Comparison of ENCODE assay signal across 8 mouse cellular contexts in genomic region chr8:4403960-4404879, GRCm38 (mm10).
DNase-seq lines count a peak whose midpoint lies in the region; ATAC-seq lines count a peak whose summit lies in the region.

No protein-coding gene starts in this region.

- peak; percentile 91 for DNase-seq in heart, adult 11 months
- DNase-seq in heart, postnatal 25 days (ENCODE audit: low spot score), result no peak
- peak; percentile 55 for DNase-seq in heart, postnatal 4 days
- no peak for DNase-seq in liver, embryonic 13.5 days
- no peak for DNase-seq in left cerebral cortex, adult 11 months (ENCODE audit: low spot score)

- no peaks in the 10 kb centered on the region for H3K9me3 ChIP-seq in embryonic facial prominence, embryonic 12.5 days
- H3K9me3 ChIP-seq in liver, embryonic 13.5 days (replicated peaks), result no peaks in the 10 kb centered on the region
- no peaks in the 10 kb centered on the region for H3K9me3 ChIP-seq in neural tube, embryonic 14.5 days (ENCODE audit: control insufficient read depth, low read length)

- peak overlapping the region; percentile 56 for H3K4me2 ChIP-seq in embryonic facial prominence, embryonic 12.5 days (replicated peaks)
- H3K4me2 ChIP-seq in liver, embryonic 13.5 days, result peak overlapping the region; percentile 42
- peak overlapping the region; percentile 42 for H3K4me2 ChIP-seq in neural tube, embryonic 14.5 days (ENCODE audit: low read depth, low read length)

- H3K9ac ChIP-seq in embryonic facial prominence, embryonic 12.5 days, result peak overlapping the region; percentile 43; the same call in 1 of the 2 replicates
- no peak overlapping the region for H3K9ac ChIP-seq in liver, embryonic 13.5 days
- no peak overlapping the region for H3K9ac ChIP-seq in neural tube, embryonic 14.5 days (replicated peaks; ENCODE audit: low read depth, low read length)

- no peaks in the 10 kb centered on the region for H3K27me3 ChIP-seq in embryonic facial prominence, embryonic 12.5 days
- peaks cover 13% of the 10 kb centered on the region; the same call in 1 of the 2 replicates for H3K27me3 ChIP-seq in liver, embryonic 13.5 days
- no peaks in the 10 kb centered on the region for H3K27me3 ChIP-seq in neural tube, embryonic 14.5 days (ENCODE audit: control insufficient read depth, insufficient read depth, low read length)

- H3K4me1 ChIP-seq in embryonic facial prominence, embryonic 12.5 days, result no peaks in the 10 kb centered on the region
- H3K4me1 ChIP-seq in liver, embryonic 13.5 days (replicated peaks), result no peaks in the 10 kb centered on the region
- no peaks in the 10 kb centered on the region for H3K4me1 ChIP-seq in neural tube, embryonic 14.5 days (ENCODE audit: control insufficient read depth, insufficient read depth, low read length)

- H3K36me3 ChIP-seq in embryonic facial prominence, embryonic 12.5 days, result no peaks in the 10 kb centered on the region
- H3K36me3 ChIP-seq in liver, embryonic 13.5 days, result no peaks in the 10 kb centered on the region
- H3K36me3 ChIP-seq in neural tube, embryonic 14.5 days (ENCODE audit: control insufficient read depth, insufficient read depth, low read length), result no peaks in the 10 kb centered on the region

- WGBS in embryonic facial prominence, embryonic 12.5 days, result 52% methylated on average over 19 of the region's 19 CpGs
- WGBS in liver, embryonic 13.5 days (ENCODE audit: insufficient replicate concordance), result 36% methylated on average over 19 of the region's 19 CpGs
- 59% methylated on average over 19 of the region's 19 CpGs for WGBS in neural tube, embryonic 14.5 days

- H3K27ac ChIP-seq in embryonic facial prominence, embryonic 12.5 days, result no peak overlapping the region
- no peak overlapping the region for H3K27ac ChIP-seq in liver, embryonic 13.5 days
- no peak overlapping the region for H3K27ac ChIP-seq in neural tube, embryonic 14.5 days (ENCODE audit: low read depth, low read length)

- no peak for ATAC-seq in embryonic facial prominence, embryonic 12.5 days (ENCODE audit: insufficient number of reproducible peaks, insufficient read depth, low FRiP score, low TSS enrichment)
- ATAC-seq in liver, embryonic 13.5 days (ENCODE audit: low read depth), result no peak
- peak; percentile 74; the same call in 1 of the 2 replicates for ATAC-seq in neural tube, embryonic 14.5 days (ENCODE audit: low read depth)
- ATAC-seq in erythroid progenitor cell, adult 5-6 weeks (replicated peaks; ENCODE audit: low FRiP score, poor library complexity, severe bottlenecking), result no peak

- H3K4me3 ChIP-seq in embryonic facial prominence, embryonic 12.5 days, result peak overlapping the region; percentile 32
- H3K4me3 ChIP-seq in liver, embryonic 13.5 days (replicated peaks), result no peak overlapping the region
- peak overlapping the region; percentile 18; the same call in 1 of the 2 replicates for H3K4me3 ChIP-seq in neural tube, embryonic 14.5 days (ENCODE audit: low read depth, low read length)

- intact Hi-C loops in heart, postnatal 25 days (cut with DNase I), result no loop called here

Comparison
In these comparisons a context has a peak if more than half of its experiments do, and no peak if none do; other contexts are left out.
1. DNase-seq: peak in heart, adult 11 months (single experiment) and heart, postnatal 4 days (single experiment); none in heart, postnatal 25 days (single experiment), liver, embryonic 13.5 days (single experiment) and left cerebral cortex, adult 11 months (single experiment).
2. Peak in every context shown above with its lines, with median percentiles within 50 percentile points of each other: H3K4me2 ChIP-seq.